Comparison of ENCODE assay signal across 25 mouse cellular contexts in genomic region chr1:39230021-39230420, GRCm38 (mm10). TPM values are rescaled to one million over a fixed set of nuclear protein-coding genes. Genes with fewer than 3 reads are reported as not detected.
A peak's percentile ranks its signal among the peaks of the same experiment; 100 is the strongest.
DNase-seq lines count a peak whose midpoint lies in the region; ATAC-seq and TF ChIP-seq lines count a peak whose summit lies in the region.
"Had no signal": no experiment of that assay in that cellular context is flagged by ENCODE, and none has a peak within 500 bp of the region (broad histone marks: within the 10 kb centered on the region; RNA-seq: fewer than 3 reads in every experiment).

No protein-coding gene starts in this region.

- H3K27me3 ChIP-seq in testis, adult 2 months (ENCODE audit: control insufficient read depth, insufficient read depth, low read length), result no peaks in the 10 kb centered on the region
- no peaks in the 10 kb centered on the region for H3K27me3 ChIP-seq in stomach, postnatal 0 days (ENCODE audit: control insufficient read depth, insufficient read depth, low read length)
- H3K27me3 ChIP-seq: embryonic facial prominence, embryonic 12.5 days; heart, embryonic 15.5 days; hindbrain, embryonic 13.5 days; limb, embryonic 15.5 days; midbrain, embryonic 15.5 days; neural tube, embryonic 13.5 days had no signal

- intact Hi-C loops in left cerebral cortex, adult 2 months (cut with DNase I), result no loop called here
- intact Hi-C loops in left cerebral cortex, postnatal 25 days (cut with DNase I), result no loop called here

- 66% methylated on average over 3 of the region's 3 CpGs for WGBS in stomach, postnatal 0 days

- no peak overlapping the region for H3K9ac ChIP-seq in stomach, postnatal 0 days (ENCODE audit: low read length)
- H3K9ac ChIP-seq: embryonic facial prominence, embryonic 12.5 days; heart, embryonic 15.5 days; hindbrain, embryonic 13.5 days; limb, embryonic 15.5 days; midbrain, embryonic 15.5 days; neural tube, embryonic 13.5 days had no signal

- H3K36me3 ChIP-seq in testis, adult 2 months (ENCODE audit: control insufficient read depth, insufficient read depth, low read length), result no peaks in the 10 kb centered on the region
- H3K36me3 ChIP-seq in stomach, postnatal 0 days (ENCODE audit: control insufficient read depth, insufficient read depth, low read length), result no peaks in the 10 kb centered on the region
- H3K36me3 ChIP-seq: embryonic facial prominence, embryonic 12.5 days; heart, embryonic 15.5 days; hindbrain, embryonic 13.5 days; limb, embryonic 15.5 days; midbrain, embryonic 15.5 days; neural tube, embryonic 13.5 days had no signal

- H3K4me1 ChIP-seq in testis, adult 2 months (ENCODE audit: control insufficient read depth, insufficient read depth, low read length), result no peaks in the 10 kb centered on the region
- H3K4me1 ChIP-seq in stomach, postnatal 0 days (replicated peaks; ENCODE audit: control insufficient read depth, insufficient read depth), result 0 out of 2 replicates have a peak, but pooled peaks cover 2% of the 10 kb centered on the region
- H3K4me1 ChIP-seq: embryonic facial prominence, embryonic 12.5 days; hindbrain, embryonic 13.5 days; limb, embryonic 15.5 days; midbrain, embryonic 15.5 days had no signal

- H3K4me2 ChIP-seq in stomach, postnatal 0 days (replicated peaks; ENCODE audit: low read depth), result no peak overlapping the region
- H3K4me2 ChIP-seq: embryonic facial prominence, embryonic 12.5 days; heart, embryonic 15.5 days; hindbrain, embryonic 13.5 days; limb, embryonic 15.5 days; midbrain, embryonic 15.5 days; neural tube, embryonic 13.5 days had no signal

- no peaks in the 10 kb centered on the region for H3K9me3 ChIP-seq in stomach, postnatal 0 days (ENCODE audit: control insufficient read depth, low read length)
- H3K9me3 ChIP-seq: embryonic facial prominence, embryonic 12.5 days; heart, embryonic 15.5 days; hindbrain, embryonic 13.5 days; limb, embryonic 15.5 days; midbrain, embryonic 15.5 days; neural tube, embryonic 13.5 days had no signal

- DNase-seq in left cerebral cortex, adult 2 months (ENCODE audit: extremely low spot score in 1 of 2, low spot score in 2 of 2), result no peak
- no peak for DNase-seq in left cerebral cortex, postnatal 25 days (ENCODE audit: low spot score in 2 of 2)
- no peak for DNase-seq in testis, postnatal 10 days (ENCODE audit: low spot score)
- peak; percentile 59 for DNase-seq in R1 (ENCODE audit: low read depth, low spot score)
- no peak for DNase-seq in stomach, postnatal 0 days (ENCODE audit: low spot score)
- no peak for DNase-seq in right cerebral cortex, adult 2 months (ENCODE audit: low spot score in 2 of 2)
- DNase-seq in cerebellum, adult 18-20 months, result no peak
- DNase-seq: cerebellum, adult 11-12 months; gastrocnemius, postnatal 36 days; heart, postnatal 36 days; kidney, adult 9 months; kidney, postnatal 25 days; left cerebral cortex, postnatal 4 days; lung, postnatal 4 days; thymus, postnatal 14 days had no signal

- no peak for TF ChIP-seq EP300 in stomach, postnatal 0 days (optimal IDR thresholded peaks at IDR 0.05)

- no peak for TF ChIP-seq POLR2A in testis, adult 2 months (IDR thresholded peaks at IDR 0.05; ENCODE audit: control insufficient read depth, low read depth, low read length)

- H3K4me3 ChIP-seq in left cerebral cortex, adult 2 months, result no peak overlapping the region
- H3K4me3 ChIP-seq in testis, adult 2 months (ENCODE audit: control insufficient read depth, low read depth, low read length), result peak overlapping the region; percentile 5
- no peak overlapping the region for H3K4me3 ChIP-seq in stomach, postnatal 0 days (ENCODE audit: low read depth, low read length)
- H3K4me3 ChIP-seq: embryonic facial prominence, embryonic 12.5 days; heart, embryonic 15.5 days; hindbrain, embryonic 13.5 days; limb, embryonic 15.5 days; midbrain, embryonic 15.5 days; myocyte; neural tube, embryonic 13.5 days had no signal

- no peak for ATAC-seq in stomach, postnatal 0 days (ENCODE audit: low FRiP score, low TSS enrichment)
- ATAC-seq: inflammation-experienced regulatory T-cells, adult 6 months; midbrain, embryonic 15.5 days had no signal

- peak; percentile 31 for TF ChIP-seq CTCF in left cerebral cortex, adult 2 months (IDR thresholded peaks at IDR 0.05)
- peak; percentile 16; the same call in 1 of the 2 replicates for TF ChIP-seq CTCF in testis, adult 2 months (IDR thresholded peaks at IDR 0.05; ENCODE audit: control insufficient read depth, insufficient read depth, insufficient replicate concordance, low read depth, low read length)
- TF ChIP-seq CTCF in stomach, postnatal 0 days (IDR thresholded peaks at IDR 0.05; ENCODE audit: low read depth), result peak; percentile 54

- H3K27ac ChIP-seq in left cerebral cortex, adult 2 months, result no peak overlapping the region
- H3K27ac ChIP-seq in testis, adult 2 months (ENCODE audit: control insufficient read depth, insufficient read depth, low read depth, low read length), result no peak overlapping the region
- H3K27ac ChIP-seq in stomach, postnatal 0 days (replicated peaks), result no peak overlapping the region
- H3K27ac ChIP-seq: embryonic facial prominence, embryonic 12.5 days; heart, embryonic 15.5 days; hindbrain, embryonic 13.5 days; limb, embryonic 15.5 days; midbrain, embryonic 15.5 days; neural tube, embryonic 13.5 days had no signal

RNA-seq across cellular contexts. Expression of gene Npas2, which starts 36.5 kb away (rescaled TPM):
- total RNA-seq in left cerebral cortex, adult 2 months (2021), result 10 to 100 TPM; 65.7 to 75.6 TPM
- 10 to 100 TPM; 55.3 to 67.1 TPM for total RNA-seq in left cerebral cortex, postnatal 25 days (2021)
- 0.79 and 1.1 TPM in 2 replicates for polyA plus RNA-seq in testis, adult 2 months (2012; rRNA removed)
- polyA plus RNA-seq in stomach, postnatal 0 days (2015; fragmentation: Nextera tagmentation; extraction: Ambion mirVana), result 1.7 and 2.3 TPM in 2 replicates
- polyA plus RNA-seq: forebrain, embryonic 11.5 days had no signal
